Mouse (Mus musculus): Measurements from ENCODE around the gene Pcgf5. TPM values are rescaled to one million over a fixed set of nuclear protein-coding genes. Genes with fewer than 3 reads are reported as not detected.
A peak's percentile ranks its signal among the peaks of the same experiment; 100 is the strongest.

Gene Pcgf5
- 10 to 100 TPM; 19.2 to 27.9 (median 20.9) TPM for total RNA-seq (2022)

GRCm38 (mm10) chr19:36348161-36348800, at the start of gene Pcgf5:
Gene Pcgf5 (plus strand): TSS chr19:36348309.
- DNase-seq (ENCODE audit: low spot score in 2 of 2): peak; percentile 71 to 72

- no peak for DNase-seq (ENCODE audit: low spot score in 2 of 2)
These were observed 42.6 kb upstream of the Pcgf5 start for GRCm38 (mm10) chr19:36305542-36305941.

- DNase-seq (ENCODE audit: low spot score in 2 of 2): peak in 1 of 2 experiments; percentile 5
These were observed 34.1 kb upstream of the Pcgf5 start for GRCm38 (mm10) chr19:36314010-36314409.

GRCm38 (mm10) chr19:36319735-36320134, 28.4 kb upstream of the Pcgf5 start:
- DNase-seq (ENCODE audit: low spot score in 2 of 2): no peak

- no peak for DNase-seq (ENCODE audit: low spot score in 2 of 2)
These were observed 27.0 kb upstream of the Pcgf5 start for GRCm38 (mm10) chr19:36321066-36321465.

- no peak for DNase-seq (ENCODE audit: low spot score in 2 of 2)
These were observed 24.8 kb upstream of the Pcgf5 start for GRCm38 (mm10) chr19:36323326-36323725.

- no peak for DNase-seq (ENCODE audit: low spot score in 2 of 2)
These were observed 19.4 kb upstream of the Pcgf5 start for GRCm38 (mm10) chr19:36328678-36329077.

GRCm38 (mm10) chr19:36347376-36347775, 733 bp upstream of the Pcgf5 start:
- no peak for DNase-seq (ENCODE audit: low spot score in 2 of 2)

GRCm38 (mm10) chr19:36347831-36348160, 313 bp upstream of the Pcgf5 start:
- no peak for DNase-seq (ENCODE audit: low spot score in 2 of 2)

- peak; percentile 42 to 65 for DNase-seq (ENCODE audit: low spot score in 2 of 2)
These were observed 835 bp downstream of the Pcgf5 start for GRCm38 (mm10) chr19:36348801-36349486.

- peak in 1 of 2 experiments; percentile 10 for DNase-seq (ENCODE audit: low spot score in 2 of 2)
These were observed 1.4 kb downstream of the Pcgf5 start for GRCm38 (mm10) chr19:36349487-36349955.

- no peak for DNase-seq (ENCODE audit: low spot score in 2 of 2)
These were observed 2.1 kb downstream of the Pcgf5 start for GRCm38 (mm10) chr19:36350181-36350580.

- no peak for DNase-seq (ENCODE audit: low spot score in 2 of 2)
These were observed 2.8 kb downstream of the Pcgf5 start for GRCm38 (mm10) chr19:36350870-36351269.

GRCm38 (mm10) chr19:36362541-36362940, 14.4 kb downstream of the Pcgf5 start:
- DNase-seq (ENCODE audit: low spot score in 2 of 2): no peak

GRCm38 (mm10) chr19:36364757-36365156, 16.6 kb downstream of the Pcgf5 start:
- DNase-seq (ENCODE audit: low spot score in 2 of 2): no peak

GRCm38 (mm10) chr19:36371478-36371877, 23.4 kb downstream of the Pcgf5 start:
- DNase-seq (ENCODE audit: low spot score in 2 of 2): no peak

- DNase-seq (ENCODE audit: low spot score in 2 of 2): no peak
These were observed 25.0 kb downstream of the Pcgf5 start for GRCm38 (mm10) chr19:36373056-36373621.

GRCm38 (mm10) chr19:36375200-36375783, 27.2 kb downstream of the Pcgf5 start:
- no peak for DNase-seq (ENCODE audit: low spot score in 2 of 2)

- DNase-seq (ENCODE audit: low spot score in 2 of 2): no peak
These were observed 29.6 kb downstream of the Pcgf5 start for GRCm38 (mm10) chr19:36377729-36378128.

GRCm38 (mm10) chr19:36378511-36379232, 30.6 kb downstream of the Pcgf5 start:
- DNase-seq (ENCODE audit: low spot score in 2 of 2): no peak

- no peak for DNase-seq (ENCODE audit: low spot score in 2 of 2)
These were observed 34.8 kb downstream of the Pcgf5 start for GRCm38 (mm10) chr19:36382901-36383300.

- no peak for DNase-seq (ENCODE audit: low spot score in 2 of 2)
These were observed 35.9 kb downstream of the Pcgf5 start for GRCm38 (mm10) chr19:36383977-36384376.
